In the genomic region with DNA sequence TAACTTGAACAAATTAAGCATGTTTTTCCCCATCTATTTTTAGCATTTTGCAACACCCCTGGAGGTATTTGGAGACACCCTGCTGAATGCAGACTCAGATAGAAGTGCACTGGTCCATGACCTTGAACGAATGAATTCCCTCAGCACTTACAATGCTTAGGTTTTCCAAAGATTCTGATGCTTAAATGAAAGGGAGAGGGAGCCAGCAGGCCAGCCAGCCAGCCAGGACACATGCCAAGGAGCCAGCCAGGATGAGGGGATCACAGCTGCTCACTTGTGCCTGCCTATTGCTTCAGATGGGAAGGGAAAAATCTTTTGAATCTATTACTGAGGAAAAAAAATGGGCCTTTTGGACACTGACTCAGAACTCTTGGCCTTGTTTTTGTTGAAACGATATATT, we compare ENCODE assay signal across 12 mouse cellular contexts.
DNase-seq lines count a peak whose midpoint lies in the region; ATAC-seq and TF ChIP-seq lines count a peak whose summit lies in the region.
"Had no signal": no experiment of that assay in that cellular context is flagged by ENCODE, and none has a peak within 500 bp of the region (broad histone marks: within the 10 kb centered on the region; RNA-seq: fewer than 3 reads in every experiment).

No protein-coding gene starts in this region.

- TF ChIP-seq CTCF in lung, postnatal 0 days (IDR thresholded peaks at IDR 0.05) = no peak

- H3K9me3 ChIP-seq in lung, postnatal 0 days (ENCODE audit: low read length) = no peaks in the 10 kb centered on the region

- no peaks in the 10 kb centered on the region for H3K27me3 ChIP-seq in lung, postnatal 0 days (replicated peaks; ENCODE audit: insufficient read depth, low read length)
- H3K27me3 ChIP-seq: limb, embryonic 12.5 days had no signal

- H3K4me2 ChIP-seq in lung, postnatal 0 days (replicated peaks; ENCODE audit: low read depth, low read length) = no peak overlapping the region
- H3K4me2 ChIP-seq: limb, embryonic 12.5 days had no signal

- H3K27ac ChIP-seq in lung, postnatal 0 days (ENCODE audit: low read length) = no peak overlapping the region
- H3K27ac ChIP-seq: limb, embryonic 12.5 days; macrophage; stomach, postnatal 0 days had no signal

- no peak for ATAC-seq in lung, postnatal 0 days
- ATAC-seq: intestine, embryonic 16.5 days had no signal

- WGBS in lung, postnatal 0 days = 55% methylated on average over 2 of the region's 2 CpGs

- TF ChIP-seq EP300 in lung, postnatal 0 days (IDR thresholded peaks at IDR 0.05) = no peak

- no peak overlapping the region for H3K4me3 ChIP-seq in lung, postnatal 0 days (ENCODE audit: low read depth, low read length)
- H3K4me3 ChIP-seq: limb, embryonic 12.5 days had no signal

- no peaks in the 10 kb centered on the region for H3K4me1 ChIP-seq in lung, postnatal 0 days (ENCODE audit: insufficient read depth, low read depth, low read length)
- H3K4me1 ChIP-seq: limb, embryonic 12.5 days had no signal

- no peak overlapping the region for H3K9ac ChIP-seq in lung, postnatal 0 days (replicated peaks; ENCODE audit: low read depth)
- H3K9ac ChIP-seq: limb, embryonic 12.5 days had no signal

- H3K36me3 ChIP-seq in lung, postnatal 0 days (ENCODE audit: insufficient read depth, low read length) = no peaks in the 10 kb centered on the region
- H3K36me3 ChIP-seq: limb, embryonic 12.5 days had no signal

- DNase-seq in cerebellum, postnatal 10 days = peak; percentile 91 to 94
- DNase-seq in cerebellum, adult 8-10 months = no peak
- DNase-seq in lung, postnatal 10 days = peak; percentile 9
- no peak for DNase-seq in lung, postnatal 0 days (ENCODE audit: low spot score)
- DNase-seq in gastrocnemius, adult 8-10 months (ENCODE audit: low spot score in 2 of 2) = peak; percentile 18 to 37
- DNase-seq in layer of hippocampus, adult 8-10 months (ENCODE audit: low spot score in 2 of 2) = peak; percentile 4 to 8
- DNase-seq in yolk sac, embryonic 10.5 days (ENCODE audit: low spot score) = no peak
- DNase-seq in natural killer cell, adult 2 months (ENCODE audit: low spot score in 2 of 2) = no peak

Comparison
In these comparisons a context has a peak if more than half of its experiments do, and no peak if none do; other contexts are left out.
1. DNase-seq: peak in cerebellum, postnatal 10 days (2 of 2), lung, postnatal 10 days (single experiment), gastrocnemius, adult 8-10 months (2 of 2) and layer of hippocampus, adult 8-10 months (2 of 2); none in cerebellum, adult 8-10 months (single experiment), lung, postnatal 0 days (single experiment), yolk sac, embryonic 10.5 days (single experiment) and natural killer cell, adult 2 months (0 of 2).